Mouse (Mus musculus) cerebellum, adult 2 months (tissue): ENCODE results near the gene Myo10. TPM values are rescaled to one million over a fixed set of nuclear protein-coding genes. Genes with fewer than 3 reads are reported as not detected.

ENCODE experiments used
- DNase-seq, 2 experiments: peaks; one replicate each; pipeline ENCODE4 v3.0.0; 2021
- H3K27ac ChIP-seq: fragments of 200-500 bp; 2 replicates; pipeline ENCODE4 v1.5.1; 2012; ENCODE audit warnings: low read length, control low read depth, inconsistent platforms; ENCODE audit not compliant: insufficient read depth
- H3K27me3 ChIP-seq: fragments of 200-500 bp; 2 replicates; pipeline ENCODE4 v1.6.1; 2012; ENCODE audit warnings: inconsistent platforms, mild to moderate bottlenecking, low read length, moderate library complexity; ENCODE audit not compliant: control insufficient read depth, insufficient read depth
- H3K4me1 ChIP-seq: fragments of 200-500 bp; 2 replicates; pipeline ENCODE4 v1.6.1; 2011; ENCODE audit warnings: low read length; ENCODE audit not compliant: control insufficient read depth, insufficient read depth
- H3K4me3 ChIP-seq: fragments of 200-500 bp; replicated peaks from 2 replicates; pipeline ENCODE3; 2011; ENCODE audit warnings: mild to moderate bottlenecking, low read depth, low read length, control low read depth; ENCODE audit not compliant: insufficient read depth
- CTCF ChIP-seq: fragments of 200-500 bp; IDR thresholded peaks from 2 replicates; pipeline ENCODE4 v1.5.1; 2011; ENCODE audit warnings: low read depth, mild to moderate bottlenecking, control low read depth, low read length, moderate library complexity, borderline replicate concordance; ENCODE audit not compliant: insufficient read depth
- POLR2A ChIP-seq: fragments of 200-500 bp; IDR thresholded peaks from 2 replicates; pipeline ENCODE4 v1.6.1; 2011; ENCODE audit warnings: low read length, control low read depth, borderline replicate concordance; ENCODE audit not compliant: insufficient read depth
- WGBS: fragments of 180-500 bp; shearing (Covaris S2); methylation state at CpG from one replicate; pipeline ENCODE4 v1.1.7; 2018; 5-methylcytosine and 5-hydroxymethylcytosine counted together
- polyA plus RNA-seq: library from polyadenylated mRNA; depleted of rRNA; stranded (reverse); fragments of >200 nt; gene quantifications from 2 replicates; pipeline ENCODE4 v1.2.3, GENCODE M21; 2012

Gene Myo10
- polyA plus RNA-seq, 1 experiment = 30.0 TPM

DNA sequence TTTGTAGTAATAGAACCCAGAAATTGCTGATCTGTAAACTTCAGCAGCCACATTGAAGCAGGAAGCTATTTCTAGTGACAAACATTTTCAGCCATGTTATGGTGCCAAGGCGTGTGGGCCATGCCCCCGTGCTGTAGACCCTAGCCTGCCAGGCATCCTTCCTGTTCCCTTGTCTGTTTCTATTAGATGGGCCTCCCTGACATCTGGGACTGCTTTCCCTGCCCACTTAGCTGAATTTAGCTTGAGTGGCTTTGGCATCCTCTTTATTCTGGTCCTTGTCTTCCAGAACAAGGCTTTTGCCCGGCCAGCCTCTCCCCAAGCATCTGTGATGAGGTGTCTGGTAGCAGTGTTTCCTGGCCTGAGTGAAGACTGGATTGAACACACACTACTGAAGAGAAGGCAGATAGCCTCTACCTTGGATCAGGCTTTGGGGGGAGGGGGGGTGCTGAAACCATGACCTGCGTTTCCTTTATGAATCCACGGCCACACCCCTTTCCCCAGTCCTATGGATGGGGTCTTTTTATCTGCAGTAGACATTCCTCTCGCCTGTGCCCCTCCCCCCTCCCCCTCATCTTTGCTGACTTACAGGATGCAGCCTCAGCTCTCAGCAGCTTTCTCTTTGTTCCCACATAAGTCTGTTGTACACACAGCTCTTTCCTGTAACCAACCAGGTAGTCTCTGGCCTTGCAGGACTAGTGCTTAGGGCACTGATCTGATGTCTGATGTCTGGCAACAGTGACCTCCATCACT is 51.1 kb downstream of the Myo10 start:
- no peak overlapping the region for H3K27ac ChIP-seq

GRCm38 (mm10) chr15:25674099-25674931 is 52.0 kb downstream of the Myo10 start:
- Histone ChIP-seq H3K4me3 (no peak overlapping the region), H3K27ac (no peak overlapping the region), H3K4me1 (peaks cover 24% of the 10 kb centered on the region), H3K27me3 (no peaks in the 10 kb centered on the region)
- no peak for TF ChIP-seq POLR2A
- no peak for TF ChIP-seq CTCF
- DNase-seq = peak; percentile 58 to 73
- 42% methylated on average over 17 of the region's 17 CpGs for WGBS

More for the DNA sequence above, 51.1 kb downstream of the Myo10 start:
- no peak overlapping the region for H3K4me3 ChIP-seq
- 45% methylated on average over 6 of the region's 6 CpGs for WGBS
- H3K27me3 ChIP-seq = no peaks in the 10 kb centered on the region
- no peak for TF ChIP-seq POLR2A
- TF ChIP-seq CTCF = no peak
- peaks cover 24% of the 10 kb centered on the region for H3K4me1 ChIP-seq
- no peak for DNase-seq

GRCm38 (mm10) chr15:25674932-25675250 is 52.6 kb downstream of the Myo10 start:
- TF ChIP-seq POLR2A = no peak
- WGBS = 31% methylated on average over 4 of the region's 4 CpGs
- Histone ChIP-seq H3K4me3 (no peak overlapping the region), H3K4me1 (peaks cover 21% of the 10 kb centered on the region), H3K27me3 (no peaks in the 10 kb centered on the region), H3K27ac (no peak overlapping the region)
- peak in 1 of 2 experiments; percentile 47 for DNase-seq

GRCm38 (mm10) chr15:25675359-25675758 is 53.0 kb downstream of the Myo10 start:
- DNase-seq = no peak
- H3K4me3 ChIP-seq = no peak overlapping the region
- H3K27me3 ChIP-seq = no peaks in the 10 kb centered on the region
- WGBS = 79% methylated on average over 11 of the region's 11 CpGs
- peaks cover 20% of the 10 kb centered on the region for H3K4me1 ChIP-seq
- H3K27ac ChIP-seq = no peak overlapping the region
- TF ChIP-seq POLR2A (no peak), CTCF (no peak)

DNA sequence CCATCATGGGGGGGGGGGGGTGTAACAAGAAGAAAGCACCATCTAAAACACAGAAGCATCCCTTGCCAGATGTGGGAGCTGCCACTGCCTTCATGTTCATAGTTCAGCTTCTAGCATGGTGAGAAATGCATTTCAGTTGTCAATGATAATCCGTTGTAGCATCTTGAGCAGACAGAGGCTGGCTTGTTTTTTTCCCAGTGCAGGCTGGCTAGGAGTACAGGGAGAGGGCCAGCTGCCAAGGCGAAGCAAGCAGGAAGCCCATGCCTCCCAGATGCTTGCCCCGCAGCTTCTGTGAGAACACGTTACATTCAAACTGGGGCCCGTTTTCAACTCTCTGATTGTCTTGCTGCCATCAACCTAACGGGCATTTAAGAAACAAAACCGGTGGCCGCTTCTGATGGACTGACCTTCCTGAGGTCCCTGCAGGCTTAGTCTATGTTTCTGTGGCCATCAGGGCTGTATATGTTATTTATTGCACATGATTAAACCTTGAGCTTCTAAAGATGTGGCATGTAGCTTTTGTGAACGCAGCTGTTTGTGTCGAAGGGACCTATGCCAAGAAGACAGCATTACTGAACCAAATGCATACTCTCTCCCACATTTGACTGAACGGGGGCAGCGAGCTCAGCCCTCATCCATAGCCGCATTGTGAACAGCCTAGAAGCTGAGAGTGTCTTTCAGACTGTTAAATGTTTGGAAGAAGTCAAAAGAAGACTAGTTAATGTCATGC is 53.9 kb downstream of the Myo10 start:
- Histone ChIP-seq H3K4me3 (no peak overlapping the region), H3K4me1 (peaks cover 23% of the 10 kb centered on the region), H3K27ac (no peak overlapping the region), H3K27me3 (no peaks in the 10 kb centered on the region)
- WGBS = 64% methylated on average over 13 of the region's 13 CpGs
- TF ChIP-seq POLR2A (no peak), CTCF (no peak)
- no peak for DNase-seq

- 24% methylated on average over 3 of the region's 3 CpGs for WGBS
- Histone ChIP-seq H3K4me3 (no peak overlapping the region), H3K27ac (no peak overlapping the region), H3K27me3 (no peaks in the 10 kb centered on the region), H3K4me1 (peaks cover 17% of the 10 kb centered on the region)
- TF ChIP-seq CTCF = no peak
- no peak for TF ChIP-seq POLR2A
- peak; percentile 60 to 76 for DNase-seq
These were observed 56.8 kb downstream of the Myo10 start for GRCm38 (mm10) chr15:25679081-25679480.

DNA sequence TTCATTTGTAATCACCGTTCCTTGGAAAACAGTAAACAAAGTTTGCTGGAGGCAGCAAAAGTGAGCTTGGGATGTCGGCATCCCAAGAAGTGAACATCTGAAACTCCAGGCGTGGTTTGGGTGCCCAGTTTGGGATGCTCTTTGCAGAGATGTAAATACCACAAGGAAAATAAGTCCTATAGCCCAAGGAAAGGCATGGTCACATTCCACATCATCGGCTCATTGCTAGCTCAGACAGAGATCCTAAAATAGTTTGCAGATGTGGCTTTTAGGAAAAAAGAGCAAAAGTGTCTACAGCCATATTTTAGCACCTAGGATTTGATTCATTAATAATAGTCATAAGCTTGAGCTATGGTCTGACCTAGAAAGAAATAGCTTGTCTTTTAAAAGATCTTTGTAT is 57.3 kb downstream of the Myo10 start:
- no peak for TF ChIP-seq CTCF
- TF ChIP-seq POLR2A = no peak
- Histone ChIP-seq H3K27me3 (no peaks in the 10 kb centered on the region), H3K27ac (no peak overlapping the region), H3K4me1 (peaks cover 13% of the 10 kb centered on the region), H3K4me3 (no peak overlapping the region)
- 77% methylated on average over 4 of the region's 4 CpGs for WGBS
- no peak for DNase-seq

DNA sequence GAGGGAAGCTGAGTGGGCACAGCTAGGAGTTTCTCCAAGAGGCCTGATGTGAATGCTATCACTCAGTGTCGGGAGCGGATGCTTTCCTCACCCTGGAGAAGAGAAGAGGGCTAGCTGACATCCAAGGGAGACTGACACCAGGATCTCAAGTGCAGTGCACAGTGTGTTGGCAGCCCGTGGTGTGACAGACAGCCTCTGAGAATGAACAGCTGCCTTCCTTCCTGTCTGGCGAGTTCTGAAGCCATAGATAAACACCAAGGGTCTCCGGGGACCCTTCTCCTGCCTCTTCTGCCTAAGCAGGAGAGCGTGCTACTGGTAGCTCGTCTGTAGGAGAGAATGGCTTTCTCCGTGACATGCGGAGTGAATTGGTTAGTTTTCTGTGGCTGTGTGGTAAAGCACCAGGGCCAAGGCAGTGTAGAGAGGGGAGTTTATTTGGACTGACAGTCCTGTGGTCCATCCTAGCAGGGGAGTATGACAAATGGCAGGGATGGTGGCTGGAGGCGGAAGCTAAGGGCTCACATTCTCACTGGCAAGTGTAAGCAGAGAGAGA is 58.0 kb downstream of the Myo10 start:
- Histone ChIP-seq H3K27me3 (no peaks in the 10 kb centered on the region), H3K4me1 (peaks cover 7% of the 10 kb centered on the region; the same call in 1 of the 2 replicates), H3K27ac (no peak overlapping the region), H3K4me3 (no peak overlapping the region)
- 63% methylated on average over 10 of the region's 10 CpGs for WGBS
- no peak for DNase-seq
- TF ChIP-seq POLR2A = no peak
- TF ChIP-seq CTCF = no peak
